Mouse (Mus musculus) T-helper 2 cell (primary cell): ENCODE results near the gene Cd40.

Source experiments
- in situ Hi-C: fragments of 300-600 bp; cut with MboI, MseI; formaldehyde crosslinking; loops from one replicate; pipeline ENCODE4 v1.15.1; 2025; ENCODE audit warnings: high pct_unique_total_duplicates

The Cd40 gene

DNA sequence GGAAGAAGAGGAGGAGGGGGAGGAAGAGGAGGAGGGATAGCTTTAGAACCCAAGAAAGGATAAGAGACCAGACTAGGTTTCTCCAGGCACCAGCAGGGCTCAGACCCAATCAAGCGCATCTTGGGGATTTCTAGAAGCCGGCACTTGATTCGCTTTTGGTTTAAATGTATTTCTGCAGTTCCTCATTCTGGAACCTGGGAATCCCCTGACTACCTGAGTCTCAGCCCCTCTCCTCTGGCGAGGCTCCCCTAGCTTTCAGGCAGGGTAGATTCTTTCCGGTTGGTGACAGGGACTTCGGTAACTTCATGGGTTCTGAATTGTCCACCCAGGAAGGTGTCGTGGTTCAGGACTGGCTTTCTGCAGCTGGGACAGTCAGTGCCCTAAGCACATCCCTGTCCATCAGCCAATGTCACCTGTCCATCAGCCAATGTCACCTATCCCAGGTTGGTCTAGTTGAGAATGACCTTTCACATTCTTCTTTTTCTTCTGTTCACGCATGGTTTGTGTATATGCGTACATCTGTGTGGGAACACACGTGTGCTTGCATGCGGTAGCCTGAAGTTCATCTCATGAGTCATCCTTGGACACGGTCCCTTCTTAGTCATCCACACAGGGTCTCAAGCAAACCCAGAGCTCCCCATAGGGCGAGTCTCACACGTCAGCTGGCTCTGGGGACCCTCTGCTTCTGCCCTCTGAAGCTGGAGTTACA lies 1.1 kb downstream of the Cd40 start:
- in situ Hi-C loops, result no loop called here

DNA sequence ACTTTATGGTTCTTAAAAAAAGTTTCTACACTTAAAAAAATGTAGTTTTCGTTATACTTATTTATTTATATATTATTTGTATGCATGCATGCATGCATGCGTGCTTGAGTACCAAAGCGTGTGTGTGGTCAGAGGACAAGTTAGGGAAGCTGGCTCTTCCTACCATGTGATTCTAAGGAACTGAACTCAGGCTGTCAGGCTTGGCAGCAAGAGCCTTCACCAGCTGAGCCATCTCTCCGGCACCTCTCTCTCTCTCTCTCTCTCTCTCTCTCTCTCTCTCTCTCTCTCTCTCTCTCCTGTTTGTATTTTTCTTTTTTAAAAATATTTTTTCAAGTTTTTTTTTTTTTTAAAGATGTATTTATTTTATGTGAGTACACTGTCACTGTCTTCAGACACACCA lies 4.5 kb downstream of the Cd40 start:
- in situ Hi-C loops, result no loop called here

DNA sequence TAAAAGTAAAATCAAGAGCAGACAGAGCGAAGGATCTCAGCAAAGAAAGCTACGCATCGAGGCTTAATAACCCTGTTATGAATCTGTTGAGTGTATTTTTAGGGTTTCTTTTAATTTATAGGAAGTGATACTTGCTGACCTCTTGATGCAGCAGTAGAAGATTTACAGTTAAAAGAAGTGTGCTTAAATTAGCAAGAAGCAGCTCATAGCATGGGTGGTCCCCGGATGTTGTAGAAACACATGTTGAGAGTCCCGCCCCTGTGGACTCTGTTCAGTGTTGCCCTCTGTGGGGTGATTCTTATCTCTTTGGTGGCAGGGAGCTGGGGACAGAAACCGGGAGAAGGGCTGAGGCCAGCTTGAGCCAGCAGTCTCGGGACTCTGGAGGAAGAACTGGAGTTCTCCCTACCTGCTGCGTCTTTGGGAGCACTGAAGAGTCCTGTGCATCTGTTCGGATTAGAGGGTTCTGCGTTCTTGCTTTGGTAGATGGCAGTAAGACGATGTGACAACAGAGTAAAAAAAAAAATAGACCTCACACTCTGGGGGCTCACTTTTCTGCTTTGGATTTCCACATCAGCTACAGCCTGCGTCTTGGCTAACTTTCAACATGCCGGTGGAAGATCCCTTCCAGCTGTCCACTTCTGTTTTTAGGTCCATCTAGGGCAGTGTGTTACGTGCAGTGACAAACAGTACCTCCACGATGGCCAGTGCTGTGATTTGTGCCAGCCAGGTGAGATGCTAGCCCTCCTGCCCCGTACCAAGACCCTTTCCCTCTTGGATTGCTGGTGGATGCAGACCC lies 6.4 kb downstream of the Cd40 start:
- in situ Hi-C loops, result no loop called here

DNA sequence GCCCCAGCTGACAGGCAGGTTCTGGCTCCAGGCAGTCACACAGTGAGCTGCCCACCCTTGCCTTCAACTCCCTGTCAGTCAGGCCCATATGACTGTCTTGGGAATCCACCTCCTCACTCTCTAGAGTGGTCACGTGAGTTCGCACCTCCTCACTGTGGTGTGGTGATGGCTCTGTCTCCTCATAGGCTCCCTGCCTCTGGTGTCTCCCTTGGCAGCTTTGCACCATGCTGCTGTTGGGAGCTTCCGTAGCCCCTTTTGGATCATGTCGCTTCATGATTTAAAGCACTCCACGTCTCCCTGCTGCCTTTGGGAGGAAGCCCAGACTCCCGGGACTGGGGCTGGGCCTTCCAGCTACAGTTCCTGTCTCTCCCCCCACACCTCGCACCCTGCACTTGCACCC lies 9.1 kb downstream of the Cd40 start:
- in situ Hi-C loops, result no loop called here

DNA sequence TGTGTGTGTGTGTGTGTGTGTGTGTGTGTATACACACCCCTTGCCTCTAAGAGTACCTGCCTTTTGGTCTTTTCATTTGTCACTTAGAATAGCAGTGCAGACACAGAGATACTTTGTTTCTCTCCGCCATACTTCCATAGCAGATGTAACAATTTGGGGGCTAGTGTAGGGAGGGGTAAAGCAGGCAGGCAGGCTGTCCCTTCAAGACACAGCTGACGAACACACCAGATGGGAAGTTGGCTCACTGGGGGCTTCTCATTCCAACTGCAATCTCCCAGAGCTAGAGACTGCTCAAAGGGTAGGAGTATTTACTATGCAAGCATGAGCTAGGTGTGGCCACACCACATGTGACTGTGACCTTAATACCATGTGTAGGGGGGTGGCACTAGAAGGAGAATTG lies 13.4 kb downstream of the Cd40 start:
- in situ Hi-C loops, result loop anchor here (5.0 kb wide), 1 partner anchor 193 kb away; no protein-coding TSS in a partner anchor

DNA sequence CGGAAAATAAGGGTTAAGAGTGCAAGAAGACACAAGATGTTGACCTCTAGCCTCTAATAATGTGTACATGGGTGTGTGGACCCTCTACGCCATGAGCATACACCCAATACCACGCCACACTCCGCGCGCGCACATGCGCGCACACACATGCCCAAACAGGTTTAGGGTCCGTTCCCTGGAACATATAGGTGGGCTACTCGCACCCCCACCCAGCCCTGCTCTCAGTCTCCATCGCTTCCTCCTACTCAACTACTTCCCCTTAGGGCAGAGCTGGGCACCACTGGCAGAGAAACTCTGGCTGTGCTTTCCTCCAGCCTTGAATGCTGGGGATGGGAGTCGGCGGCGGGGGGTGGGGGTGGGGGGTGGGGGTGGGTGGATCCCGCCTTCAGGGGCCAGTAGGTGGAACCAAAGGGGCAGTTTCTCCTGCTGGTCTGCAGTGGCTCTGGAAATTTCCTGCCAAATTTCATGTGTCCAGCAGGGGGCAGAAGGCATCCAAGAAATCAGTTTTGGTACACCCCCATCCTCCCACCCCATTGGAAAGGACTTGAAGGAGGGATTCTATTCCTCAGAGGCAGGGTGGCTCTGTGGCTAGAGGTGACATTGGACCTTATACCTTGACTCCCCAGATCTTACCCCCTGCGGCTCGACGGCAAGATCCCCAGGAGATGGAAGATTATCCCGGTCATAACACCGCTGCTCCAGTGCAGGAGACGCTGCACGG lies 14.8 kb downstream of the Cd40 start:
- in situ Hi-C loops, result no loop called here

DNA sequence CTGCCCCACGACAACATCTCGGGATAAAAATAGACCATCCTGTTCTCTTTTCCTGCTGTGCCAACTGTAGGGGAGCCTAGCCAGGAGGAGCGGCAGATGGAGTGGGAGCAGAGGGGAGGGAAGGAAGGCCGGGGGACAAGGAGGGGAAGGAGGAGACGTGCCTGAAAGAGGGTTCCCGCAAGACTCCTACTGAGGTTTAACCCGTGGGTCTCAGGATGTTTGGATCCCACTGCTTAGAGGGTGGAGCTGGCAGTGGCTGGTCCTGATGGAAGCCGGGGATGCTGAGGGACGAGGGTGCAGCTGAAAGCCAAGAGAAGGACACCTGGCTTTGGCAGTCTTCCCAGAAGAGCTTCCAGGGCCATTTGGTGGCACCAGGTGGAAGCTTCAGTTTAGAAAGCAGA lies 18.0 kb downstream of the Cd40 start:
- in situ Hi-C loops, result no loop called here

DNA sequence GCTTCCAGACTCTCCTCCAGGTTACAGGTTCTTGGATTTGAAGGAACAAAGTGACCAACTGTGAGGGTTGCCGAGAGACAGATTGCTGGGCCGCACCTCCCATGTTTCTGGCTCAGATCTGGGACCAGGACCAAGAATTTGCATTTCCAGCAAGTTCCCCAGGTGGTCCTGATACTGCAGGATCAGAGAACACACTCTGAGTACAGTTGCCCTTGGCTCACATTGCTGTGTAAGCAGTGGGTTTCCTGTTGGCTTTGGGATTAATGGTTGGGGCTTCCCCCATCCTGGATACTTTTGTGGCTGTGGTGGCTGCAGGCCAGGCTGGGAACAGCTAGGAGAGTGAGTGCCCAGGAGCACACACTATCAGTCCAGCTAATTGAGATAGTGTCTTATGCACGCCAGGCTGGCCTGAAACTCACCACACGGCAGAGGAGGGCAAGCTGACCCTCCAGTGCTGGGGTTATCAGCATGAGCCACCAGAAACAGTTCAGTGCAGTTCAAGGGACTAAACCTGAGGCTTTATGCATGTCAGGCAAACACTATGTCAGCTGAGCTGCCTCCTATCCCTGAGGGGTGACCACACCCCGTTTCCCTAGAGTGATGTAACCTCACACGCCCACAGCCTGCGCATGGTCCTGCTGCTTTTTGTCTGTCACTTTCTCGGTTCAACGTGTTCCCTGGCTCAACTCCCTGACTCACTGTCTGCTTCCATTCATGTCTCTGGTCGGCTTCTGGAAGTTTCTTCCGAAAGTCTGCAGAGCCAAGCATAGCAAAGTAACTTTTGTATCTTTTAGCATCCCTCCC lies 18.9 kb downstream of the Cd40 start:
- in situ Hi-C loops, result no loop called here

DNA sequence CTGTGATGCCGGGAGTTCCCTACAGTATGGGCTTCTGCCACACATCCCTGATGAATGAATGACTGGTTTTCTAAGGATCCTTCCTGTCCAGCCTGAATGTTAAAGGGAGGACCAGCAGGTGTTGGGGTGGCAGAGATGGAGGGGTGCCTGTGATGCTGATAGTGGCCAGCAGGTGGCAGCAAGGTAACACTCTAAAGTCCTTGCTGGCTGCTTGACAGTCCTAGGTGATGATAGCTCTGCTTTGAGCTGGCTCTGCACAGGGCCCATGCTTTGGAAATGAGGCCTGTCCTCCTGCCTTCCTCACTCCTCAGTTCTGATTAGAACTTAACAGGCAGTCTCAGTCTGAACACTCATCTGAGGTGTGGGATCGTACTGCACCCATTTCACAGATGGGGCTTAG lies 19.5 kb downstream of the Cd40 start:
- in situ Hi-C loops, result loop anchor here (5.0 kb wide), 1 partner anchor 287 kb away; no protein-coding TSS in a partner anchor

DNA sequence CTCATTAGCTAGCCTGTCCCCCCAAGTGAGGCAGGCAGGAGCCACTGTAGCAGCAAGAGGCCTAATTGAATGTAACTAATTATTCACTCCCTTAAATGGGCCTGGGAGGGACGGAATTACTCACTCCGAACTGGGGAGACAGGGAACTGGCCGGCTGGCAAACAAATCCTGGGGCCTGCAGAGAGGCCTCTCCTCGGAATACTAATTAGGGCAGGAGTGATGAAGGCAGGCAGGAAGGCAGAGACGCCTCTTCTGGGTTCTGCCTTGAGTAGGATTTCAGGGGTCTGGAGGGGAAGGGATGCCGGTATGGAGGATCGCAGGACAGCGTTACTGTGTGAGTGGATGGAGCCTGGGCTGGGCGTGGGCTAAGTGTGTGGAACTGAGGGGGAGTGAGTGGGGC lies 21.6 kb downstream of the Cd40 start:
- in situ Hi-C loops, result loop anchor here (5.0 kb wide), 1 partner anchor 285 kb away; no protein-coding TSS in a partner anchor

DNA sequence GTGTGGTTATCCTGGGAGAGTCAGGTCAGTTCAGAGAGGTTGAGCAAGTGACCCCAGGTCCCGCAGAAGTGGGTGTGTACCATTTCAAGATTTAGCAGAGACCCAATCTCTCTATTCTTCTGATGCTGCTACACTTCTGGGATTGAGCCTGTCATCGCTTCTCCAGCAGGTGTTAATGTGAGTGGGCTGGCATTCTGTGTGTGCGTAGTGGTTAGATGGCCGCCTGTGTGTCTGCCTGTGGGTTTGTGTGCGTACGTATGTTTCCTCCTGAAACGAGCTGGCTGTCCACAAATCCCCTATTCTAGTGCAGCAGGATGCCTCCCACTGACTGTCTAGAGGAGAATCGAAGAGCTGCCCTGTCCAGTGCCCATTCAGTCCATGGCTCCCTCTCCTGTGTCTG lies 22.6 kb downstream of the Cd40 start:
- in situ Hi-C loops, result loop anchor here (5.0 kb wide), 1 partner anchor 284 kb away; no protein-coding TSS in a partner anchor

DNA sequence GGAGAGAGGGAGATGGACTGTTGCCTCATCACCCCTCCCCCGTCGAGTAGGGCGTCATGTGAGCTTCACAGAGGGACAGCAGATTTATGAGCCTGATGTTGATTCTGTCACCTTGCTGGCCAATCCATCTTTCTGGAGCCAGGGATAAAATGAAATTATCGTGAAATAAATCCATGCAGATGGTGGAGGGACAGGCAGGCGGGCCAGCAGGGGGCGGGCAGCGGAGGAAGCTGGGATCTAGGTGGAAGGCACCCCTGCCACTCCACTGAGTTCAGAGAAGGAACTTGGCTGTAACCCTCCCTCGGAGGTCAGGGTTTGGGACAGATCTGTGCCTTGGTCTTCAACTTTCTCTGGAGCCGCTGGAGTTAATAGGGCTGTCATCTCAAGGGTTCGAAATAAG lies 23.2 kb downstream of the Cd40 start:
- in situ Hi-C loops, result loop anchor here (5.0 kb wide), 1 partner anchor 284 kb away; no protein-coding TSS in a partner anchor

DNA sequence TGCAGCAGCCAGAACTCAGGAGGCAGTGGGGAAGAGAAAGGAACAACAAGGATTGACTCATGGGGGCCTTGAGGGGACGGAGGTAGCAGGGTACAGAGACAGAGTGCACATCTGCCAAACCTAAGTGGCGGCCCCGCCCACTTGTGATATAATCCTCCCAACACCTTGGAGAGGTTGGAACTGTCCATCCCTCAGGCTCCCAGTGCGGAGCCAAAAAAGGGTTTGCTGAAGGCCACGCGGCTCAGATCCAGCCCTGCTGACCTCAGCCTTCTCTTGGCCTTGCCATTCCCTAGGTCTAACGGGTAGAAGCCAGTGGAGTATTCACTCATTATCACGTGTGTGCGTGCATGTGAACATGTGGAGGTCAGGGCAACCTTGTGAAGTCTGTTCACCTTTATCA lies 25.2 kb downstream of the Cd40 start:
- in situ Hi-C loops, result no loop called here

DNA sequence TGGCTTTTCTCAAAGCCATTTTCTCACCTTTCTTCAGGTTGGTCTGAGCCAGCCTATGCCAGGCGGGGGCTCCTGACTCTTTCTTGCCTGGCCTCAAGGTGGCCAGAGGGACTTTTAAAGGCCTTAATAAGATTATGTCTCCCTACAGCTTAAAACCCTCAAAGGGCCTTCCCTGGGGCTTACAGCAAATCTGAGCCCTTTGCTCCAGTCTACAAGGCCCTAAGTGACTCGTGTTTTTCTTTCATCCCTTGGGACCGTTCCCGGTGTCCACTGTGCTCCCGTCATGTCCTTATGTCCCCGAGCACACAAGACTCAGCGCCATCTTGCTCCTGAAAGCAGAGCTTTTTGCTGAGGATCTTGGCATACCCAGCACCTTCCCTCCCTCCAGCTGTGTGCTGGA lies 25.8 kb downstream of the Cd40 start:
- in situ Hi-C loops, result no loop called here

DNA sequence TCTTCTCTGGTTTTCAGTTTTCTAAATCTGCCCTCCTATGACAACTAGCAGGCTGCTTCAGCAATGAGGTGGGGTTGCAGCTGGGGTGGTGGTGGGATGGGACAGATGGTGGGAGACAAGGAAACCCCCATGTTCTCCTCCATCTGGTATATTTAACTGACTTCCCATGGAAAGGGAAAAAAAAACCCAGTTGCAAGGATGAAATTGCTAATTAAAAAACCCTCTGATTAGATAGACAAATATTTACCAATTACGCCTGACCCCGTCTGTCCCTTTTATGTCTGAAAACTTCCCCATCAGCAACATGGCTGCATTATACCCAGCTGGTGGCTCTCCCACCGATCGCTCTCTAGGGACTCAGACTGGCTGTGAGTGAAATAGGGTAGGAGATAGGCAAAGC lies 31.2 kb downstream of the Cd40 start:
- in situ Hi-C loops, result no loop called here

DNA sequence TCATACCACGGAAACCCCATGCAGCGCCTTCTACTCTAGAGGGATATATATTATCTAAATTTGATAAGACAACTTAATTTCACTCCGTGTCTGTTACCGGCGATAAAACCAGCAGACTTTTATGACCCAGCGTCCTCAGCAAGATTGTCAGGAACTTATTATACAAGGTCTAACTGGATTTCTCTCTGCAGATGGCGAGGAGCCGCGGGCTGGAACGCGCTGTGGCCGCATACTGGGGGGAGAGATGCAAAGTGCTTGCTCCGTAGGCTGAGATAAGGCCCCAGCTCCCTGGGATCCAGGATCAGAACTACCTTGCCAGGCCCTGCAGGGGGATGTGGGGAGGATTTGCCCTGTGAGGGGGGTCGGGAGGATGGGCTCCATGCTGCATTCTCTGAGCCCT lies 34.0 kb downstream of the Cd40 start:
- in situ Hi-C loops, result no loop called here

DNA sequence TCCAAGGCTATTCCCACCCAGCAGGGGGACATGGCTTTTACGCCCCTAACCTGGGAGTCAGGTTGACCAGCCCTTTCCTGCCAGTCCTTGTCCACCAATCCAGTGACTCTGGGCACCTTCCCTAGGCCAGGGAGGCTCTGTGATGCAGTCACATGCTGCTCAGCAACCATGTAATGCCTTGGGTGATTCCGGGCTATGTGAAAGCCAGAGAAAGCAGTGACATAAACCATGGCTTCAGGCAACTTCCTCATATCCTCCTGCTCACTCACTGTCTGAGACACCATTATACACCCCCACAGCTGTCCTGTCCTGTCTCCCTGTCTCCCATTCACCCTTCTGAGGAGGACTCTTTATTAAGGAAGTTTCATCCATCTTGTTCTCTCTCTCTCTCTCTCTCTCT lies 35.2 kb downstream of the Cd40 start, which contains the start of gene 1700025C18Rik:
Gene 1700025C18Rik (minus strand): TSS at position 101 of the 400 bp plus-strand sequence.
- in situ Hi-C loops, result no loop called here

DNA sequence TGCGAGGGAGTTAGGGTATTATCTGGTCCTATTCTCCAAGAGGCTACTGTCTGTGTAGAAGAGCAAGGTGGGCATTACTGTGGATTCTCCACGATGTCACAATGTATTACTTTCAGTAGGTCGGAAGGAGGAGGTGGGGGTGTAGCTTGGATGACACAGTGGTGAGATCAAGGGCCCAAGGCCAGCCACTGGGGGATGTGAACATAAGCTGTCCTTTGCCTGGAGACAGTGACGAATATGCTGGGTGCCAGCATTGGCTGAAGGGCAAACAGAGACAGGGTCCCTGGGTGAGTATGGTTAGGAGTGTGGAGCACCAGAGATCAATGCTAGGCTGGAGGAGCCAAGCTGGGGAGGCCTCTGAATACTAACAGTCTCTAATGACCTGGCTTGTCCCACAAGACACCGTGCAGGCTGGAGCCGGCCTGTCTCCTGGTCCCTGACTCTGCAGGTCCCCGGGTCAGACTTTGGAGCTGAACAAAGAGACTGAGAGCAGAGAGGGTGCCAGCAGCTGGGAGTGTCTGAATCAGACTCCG lies 36.1 kb downstream of the Cd40 start:
- in situ Hi-C loops, result no loop called here

DNA sequence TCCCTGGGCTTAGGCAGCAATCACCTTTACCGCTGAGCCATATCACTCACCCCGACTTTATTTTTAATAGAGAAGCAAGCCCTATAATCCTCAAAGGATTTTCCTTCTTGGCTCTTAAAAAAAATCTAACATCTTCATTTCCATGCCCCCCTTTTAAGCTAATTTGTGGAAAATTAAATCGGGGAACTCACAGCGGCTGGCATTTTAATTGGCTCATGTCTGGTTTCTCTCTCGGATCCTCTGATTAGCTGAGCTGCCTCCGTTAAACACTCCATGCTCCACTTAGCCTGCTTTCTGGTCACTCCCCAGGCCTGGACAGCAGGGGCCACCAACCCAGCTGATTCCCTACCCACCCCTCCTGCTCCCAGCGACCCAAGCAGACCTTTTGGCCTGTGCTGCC lies 37.0 kb downstream of the Cd40 start:
- in situ Hi-C loops, result no loop called here

DNA sequence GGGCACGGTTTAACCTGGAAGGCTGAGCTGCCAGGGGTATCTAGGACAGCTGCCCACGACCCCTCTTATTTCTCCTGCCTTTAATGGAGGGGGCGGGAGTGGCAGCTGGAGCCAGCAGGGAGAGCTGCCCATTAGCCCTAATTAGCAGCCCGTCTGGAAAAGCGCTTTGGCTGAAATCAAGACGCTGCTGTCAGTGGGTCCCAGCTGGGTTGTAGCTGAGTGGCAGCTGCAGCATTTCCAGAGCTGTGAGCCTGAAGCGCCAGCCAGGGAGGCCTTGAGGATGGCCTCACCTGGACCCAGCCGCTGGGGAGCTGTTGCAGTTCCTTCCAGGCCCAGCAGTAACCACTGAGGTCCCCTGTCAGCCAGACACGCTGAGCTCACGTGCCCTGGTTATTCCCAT lies 40.9 kb downstream of the Cd40 start:
- in situ Hi-C loops, result no loop called here

DNA sequence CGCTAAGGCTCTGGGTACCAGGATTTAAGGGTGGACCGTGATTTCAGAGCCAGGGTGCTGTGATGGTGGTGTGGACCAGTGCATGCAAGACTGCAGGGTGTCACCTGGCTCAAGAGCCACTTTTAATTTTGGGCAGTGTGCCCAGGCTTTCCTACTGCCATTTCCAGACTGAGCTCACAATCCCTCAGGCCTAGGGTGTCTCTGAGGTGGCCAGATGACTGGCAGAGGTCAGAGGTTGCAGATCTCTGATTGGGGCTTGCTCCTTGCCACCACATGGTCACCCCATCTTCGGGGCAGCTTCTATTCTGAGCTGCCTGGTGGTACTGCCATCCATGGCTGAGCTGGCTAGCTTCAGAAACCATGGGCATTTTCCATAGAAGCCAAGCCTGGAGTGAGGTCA lies 43.4 kb downstream of the Cd40 start:
- in situ Hi-C loops, result no loop called here
